Mouse (Mus musculus) limb, embryonic 14.5 days (tissue): ENCODE results near the gene Tmem237. TPM values are rescaled to one million over a fixed set of nuclear protein-coding genes. Genes with fewer than 3 reads are reported as not detected.
A peak's percentile ranks its signal among the peaks of the same experiment; 100 is the strongest.

Source experiments
- ATAC-seq: fragments of 200-750 bp; cut with Nextera tagmentation; 2 replicates; pipeline ENCODE4 v1.8.0; 2017; ENCODE audit warnings: low read depth, moderate number of reproducible peaks, moderate TSS enrichment; ENCODE audit not compliant: low FRiP score
- DNase-seq: peaks from one replicate; pipeline ENCODE4 v3.0.0-alpha.2; 2015; ENCODE audit warnings: low spot score
- H3K27ac ChIP-seq: fragments of 300-500 bp; sonication (generic); replicated peaks from 2 replicates; pipeline ENCODE4 v1.5.1; 2014; ENCODE audit warnings: low read depth, mild to moderate bottlenecking, low read length, moderate library complexity, mixed read lengths
- H3K27me3 ChIP-seq: fragments of 300-500 bp; sonication (generic); 2 replicates; pipeline ENCODE4 v1.6.1; 2014; ENCODE audit warnings: low read length, mixed read lengths; ENCODE audit not compliant: control insufficient read depth, insufficient read depth
- H3K36me3 ChIP-seq: fragments of 300-500 bp; sonication (generic); 2 replicates; pipeline ENCODE4 v1.6.1; 2014; ENCODE audit warnings: mild to moderate bottlenecking, low read length, moderate library complexity, mixed read lengths; ENCODE audit not compliant: control insufficient read depth, insufficient read depth
- H3K4me1 ChIP-seq: fragments of 300-500 bp; sonication (generic); 2 replicates; pipeline ENCODE4 v1.6.1; 2014; ENCODE audit warnings: antibody characterized with exemption, low read length, mixed read lengths; ENCODE audit not compliant: control insufficient read depth, insufficient read depth
- H3K4me2 ChIP-seq: fragments of 300-500 bp; sonication (generic); replicated peaks from 2 replicates; pipeline ENCODE4 v1.6.1; 2014; ENCODE audit warnings: low read depth, mild to moderate bottlenecking, low read length, moderate library complexity; ENCODE audit not compliant: severe bottlenecking
- H3K4me3 ChIP-seq: fragments of 300-500 bp; sonication (generic); replicated peaks from 2 replicates; pipeline ENCODE4 v1.5.1; 2014; ENCODE audit warnings: low read length
- H3K9ac ChIP-seq: fragments of 300-500 bp; sonication (generic); 2 replicates; pipeline ENCODE4 v1.6.1; 2014; ENCODE audit warnings: mild to moderate bottlenecking, low read depth, low read length, moderate library complexity; ENCODE audit not compliant: severe bottlenecking
- H3K9me3 ChIP-seq: fragments of 300-500 bp; sonication (generic); 2 replicates; pipeline ENCODE4 v1.6.1; 2016; ENCODE audit warnings: low read length; ENCODE audit not compliant: control insufficient read depth
- POLR2A ChIP-seq: fragments of 200-500 bp; IDR thresholded peaks from 2 replicates; pipeline ENCODE4 v1.8.0; 2012; ENCODE audit warnings: inconsistent platforms, mild to moderate bottlenecking, moderate library complexity, borderline replicate concordance; ENCODE audit not compliant: insufficient read depth, insufficient read length; ENCODE audit errors: extremely low read depth
- WGBS: fragments of 180-500 bp; shearing (Covaris S2); extraction: QIAGEN DNeasy Blood & Tissue Kit; methylation state at CpG from one replicate; pipeline ENCODE4 v1.1.7; 2014; 5-methylcytosine and 5-hydroxymethylcytosine counted together
- polyA plus RNA-seq, 2 experiments: library from polyadenylated mRNA; depleted of rRNA in 1 of 2; stranded (reverse) in 1 of 2; unstranded in 1 of 2; fragments of >200 nt; fragmentation: Nextera tagmentation in 1 of 2; extraction: Ambion mirVana in 1 of 2; gene quantifications; 2 replicates each; pipeline versions ENCODE4 v1.2.1 to v1.2.3; 2012 to 2014

The Tmem237 gene
- polyA plus RNA-seq, 2 experiments, result 26.0 to 33.3 TPM

DNA sequence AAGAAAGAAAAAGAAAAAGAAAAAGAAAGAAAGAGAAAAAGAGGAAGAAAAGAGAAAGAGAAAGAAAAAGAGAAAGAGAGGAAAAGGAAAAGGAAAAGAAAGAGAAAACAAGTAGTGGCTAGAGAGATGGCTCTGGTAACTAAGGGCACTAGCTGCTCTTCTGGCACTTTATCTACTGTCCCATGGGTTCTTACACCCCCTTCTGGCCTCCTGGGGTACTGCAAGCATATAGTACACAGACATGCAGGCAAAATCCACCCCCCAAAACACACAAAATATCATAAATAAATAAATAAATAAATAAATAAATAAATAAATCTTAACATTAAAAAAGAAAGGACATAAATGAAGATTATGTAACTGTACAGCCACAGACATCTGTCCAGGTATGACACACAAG, 22.6 kb upstream of the Tmem237 start:
- Histone ChIP-seq H3K4me3 (no peak overlapping the region), H3K9ac (no peak overlapping the region), H3K4me1 (no peaks in the 10 kb centered on the region), H3K4me2 (no peak overlapping the region), H3K27ac (no peak overlapping the region), H3K27me3 (no peaks in the 10 kb centered on the region), H3K36me3 (no peaks in the 10 kb centered on the region), H3K9me3 (no peaks in the 10 kb centered on the region)
- DNase-seq, result peak; percentile 55
- no peak for TF ChIP-seq POLR2A
- ATAC-seq, result no peak

DNA sequence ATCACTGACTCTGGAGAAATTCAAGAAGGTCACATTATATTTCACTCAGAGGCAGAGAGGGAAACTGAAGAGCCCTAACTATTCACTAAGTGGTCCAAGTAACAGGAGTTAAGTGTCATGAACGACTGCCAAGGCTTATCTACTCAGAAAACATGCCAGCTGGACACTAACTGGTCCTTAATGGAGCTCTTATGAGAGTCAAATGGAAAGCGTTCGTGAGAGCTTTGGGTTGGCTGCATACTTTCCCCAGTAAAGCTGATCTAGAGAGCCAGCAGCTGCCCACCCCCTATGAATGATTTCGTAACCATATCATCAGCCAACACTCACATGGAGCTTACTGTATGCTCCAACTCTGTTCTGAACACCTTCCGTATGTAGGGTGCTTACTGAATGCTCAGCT, 14.2 kb upstream of the Tmem237 start:
- Histone ChIP-seq H3K27ac (no peak overlapping the region), H3K9ac (no peak overlapping the region), H3K9me3 (no peaks in the 10 kb centered on the region), H3K27me3 (no peaks in the 10 kb centered on the region), H3K36me3 (no peaks in the 10 kb centered on the region), H3K4me3 (no peak overlapping the region), H3K4me1 (no peaks in the 10 kb centered on the region), H3K4me2 (no peak overlapping the region)
- DNase-seq, result no peak
- no peak for TF ChIP-seq POLR2A
- 83% methylated on average over 5 of the region's 5 CpGs for WGBS
- no peak for ATAC-seq

DNA sequence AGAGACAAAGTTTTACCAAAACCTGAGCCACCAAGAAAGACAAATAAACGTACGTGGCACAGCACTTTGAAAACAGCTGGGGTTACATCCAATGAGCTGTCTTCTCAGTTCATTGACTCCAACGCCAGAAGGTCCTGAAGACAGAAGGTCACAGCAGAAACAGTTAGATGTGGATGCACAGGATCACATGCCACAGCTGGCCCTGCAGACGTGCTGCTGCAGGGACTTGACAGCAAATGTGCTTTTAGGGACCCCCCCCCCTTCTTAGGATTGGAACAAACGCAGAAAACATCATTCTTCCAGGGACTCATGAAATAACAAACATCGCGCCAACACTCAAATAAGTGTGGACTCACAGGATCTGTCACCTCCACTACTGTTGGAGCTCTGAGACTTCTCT, 8.7 kb upstream of the Tmem237 start:
- no peak for ATAC-seq
- 70% methylated on average over 7 of the region's 7 CpGs for WGBS

DNA sequence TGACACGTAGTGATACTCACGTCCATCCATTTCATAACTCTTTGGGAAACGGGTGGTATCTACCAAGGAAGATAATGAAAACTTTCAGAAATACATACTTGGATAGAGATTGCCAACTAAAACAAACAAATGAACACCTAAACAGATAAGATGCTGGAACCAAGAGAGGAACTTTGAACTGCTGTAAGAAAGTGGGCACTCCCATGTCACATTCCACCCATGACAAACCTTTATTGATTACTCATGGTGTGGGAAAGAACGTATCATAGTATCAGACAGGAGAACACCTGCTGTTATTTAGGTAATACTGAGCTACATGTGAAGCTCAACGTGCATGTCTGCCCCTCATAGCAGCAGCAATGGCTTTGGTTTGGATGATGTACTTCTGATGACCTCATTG, 5.3 kb upstream of the Tmem237 start:
- no peak for DNase-seq
- Histone ChIP-seq H3K27me3 (no peaks in the 10 kb centered on the region), H3K9ac (no peak overlapping the region), H3K9me3 (no peaks in the 10 kb centered on the region), H3K27ac (no peak overlapping the region), H3K36me3 (no peaks in the 10 kb centered on the region), H3K4me1 (no peaks in the 10 kb centered on the region), H3K4me2 (no peak overlapping the region), H3K4me3 (no peak overlapping the region)
- TF ChIP-seq POLR2A, result no peak
- 67% methylated on average over 5 of the region's 5 CpGs for WGBS
- ATAC-seq, result no peak

More for the DNA sequence above, 8.7 kb upstream of the Tmem237 start:
- Histone ChIP-seq H3K27me3 (no peaks in the 10 kb centered on the region), H3K4me1 (no peaks in the 10 kb centered on the region), H3K36me3 (no peaks in the 10 kb centered on the region), H3K4me3 (no peak overlapping the region), H3K27ac (no peak overlapping the region), H3K9ac (no peak overlapping the region), H3K4me2 (no peak overlapping the region), H3K9me3 (no peaks in the 10 kb centered on the region)
- DNase-seq, result no peak
- TF ChIP-seq POLR2A, result no peak

DNA sequence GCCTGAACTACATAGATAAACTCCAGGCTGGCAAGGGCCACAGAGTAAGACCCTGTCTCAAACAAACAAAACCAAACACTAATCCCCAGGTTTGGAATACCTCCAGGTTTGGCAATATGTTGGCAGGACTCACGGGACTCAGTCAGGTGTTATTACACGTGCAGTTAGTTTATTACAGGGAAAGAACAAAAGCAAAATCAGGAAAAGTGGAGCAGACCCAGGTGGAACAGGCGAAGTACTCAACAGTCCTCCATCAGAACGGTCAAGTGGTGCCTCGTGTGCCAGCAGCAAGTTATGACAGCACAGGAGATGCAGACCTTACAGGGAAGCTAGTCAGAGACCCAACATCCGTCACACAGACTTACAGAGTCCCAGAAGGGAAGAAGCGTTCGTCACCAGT, 9.7 kb downstream of the Tmem237 start:
- TF ChIP-seq POLR2A, result no peak
- H3K9ac ChIP-seq, result no peak overlapping the region
- H3K4me3 ChIP-seq, result no peak overlapping the region
- no peak for DNase-seq
- H3K27ac ChIP-seq, result no peak overlapping the region
- ATAC-seq, result no peak
- no peaks in the 10 kb centered on the region for H3K4me1 ChIP-seq
- WGBS, result 65% methylated on average over 8 of the region's 8 CpGs
- no peaks in the 10 kb centered on the region for H3K27me3 ChIP-seq
- H3K4me2 ChIP-seq, result no peak overlapping the region
- H3K36me3 ChIP-seq, result peaks cover 52% of the 10 kb centered on the region
- H3K9me3 ChIP-seq, result no peaks in the 10 kb centered on the region

DNA sequence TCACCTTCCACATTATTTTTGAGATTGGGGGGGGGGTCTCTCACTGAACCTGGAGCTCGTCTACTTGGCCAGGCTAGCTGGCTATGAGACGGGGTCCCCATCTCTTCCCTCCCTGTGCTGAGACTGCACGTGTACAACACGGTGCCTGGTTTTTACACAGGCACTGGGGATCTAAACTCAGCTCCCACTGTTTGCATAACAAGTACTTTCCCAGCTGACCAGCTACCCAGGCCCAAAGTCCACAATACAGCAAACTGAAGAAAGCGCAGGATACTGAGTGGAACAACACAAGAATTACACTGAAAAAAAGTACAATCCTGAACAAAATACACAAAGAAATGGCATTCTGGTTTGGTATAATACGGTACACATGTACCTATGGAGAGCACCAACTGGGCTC, 18.1 kb downstream of the Tmem237 start:
- Histone ChIP-seq H3K4me3 (no peak overlapping the region), H3K27me3 (no peaks in the 10 kb centered on the region), H3K9me3 (no peaks in the 10 kb centered on the region), H3K27ac (no peak overlapping the region), H3K4me1 (no peaks in the 10 kb centered on the region), H3K36me3 (peaks cover 26% of the 10 kb centered on the region), H3K9ac (no peak overlapping the region), H3K4me2 (no peak overlapping the region)
- DNase-seq (no peak), ATAC-seq (no peak)
- no peak for TF ChIP-seq POLR2A
- WGBS, result 91% methylated on average over 6 of the region's 6 CpGs
